Mouse (Mus musculus): Measurements from ENCODE around the gene Arhgef5.

Arhgef5 gene

DNA sequence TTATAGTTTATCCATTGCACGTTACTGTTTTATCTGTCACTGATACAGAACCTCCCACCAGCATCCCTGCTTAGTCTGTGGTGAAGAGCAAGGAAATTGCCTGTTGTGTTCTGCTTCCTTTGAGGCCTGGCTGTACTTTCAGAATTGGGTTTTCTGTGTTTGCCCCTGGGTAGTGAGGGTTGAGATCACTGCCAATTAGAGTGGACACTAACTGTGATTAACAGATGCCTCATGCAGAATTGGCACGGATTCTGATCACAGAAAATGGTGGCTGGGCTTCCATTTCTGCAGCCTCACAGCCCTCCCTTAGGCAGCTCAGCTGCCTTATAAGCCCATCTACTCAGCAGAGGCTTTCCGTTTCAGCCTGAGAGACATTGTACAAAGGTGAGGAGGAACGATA lies 68.1 kb downstream of the Arhgef5 start:
- no peak for DNase-seq (ENCODE audit: low spot score)

DNA sequence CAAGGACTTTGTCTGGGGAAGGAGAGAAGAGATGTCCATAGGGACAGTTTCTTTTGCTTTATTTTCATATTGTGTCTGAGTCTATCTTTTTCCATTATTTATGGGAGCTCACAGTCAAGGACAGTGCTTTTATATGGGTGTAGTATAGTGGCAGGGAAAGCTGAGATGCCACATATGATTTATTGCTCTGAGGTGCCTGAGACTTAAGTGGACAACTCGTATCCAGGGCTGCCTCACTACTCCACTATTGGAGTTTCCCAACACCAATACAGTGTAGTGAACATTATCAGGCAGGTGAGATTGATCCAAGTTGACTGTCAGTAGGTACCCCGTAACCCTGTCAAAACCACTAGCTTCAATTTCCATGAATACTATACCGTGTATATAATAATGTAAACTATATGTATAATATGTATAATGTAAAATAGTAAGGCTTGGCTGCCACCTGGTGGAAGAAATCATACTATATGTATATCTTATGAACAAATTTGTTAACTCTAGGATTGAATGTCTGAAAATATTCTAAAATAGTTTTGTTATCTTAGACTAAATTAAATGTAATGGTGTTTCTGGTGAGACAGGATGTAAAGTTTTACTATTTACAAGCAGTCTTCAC lies 70.3 kb downstream of the Arhgef5 start:
- no peak for DNase-seq (ENCODE audit: low spot score)

DNA sequence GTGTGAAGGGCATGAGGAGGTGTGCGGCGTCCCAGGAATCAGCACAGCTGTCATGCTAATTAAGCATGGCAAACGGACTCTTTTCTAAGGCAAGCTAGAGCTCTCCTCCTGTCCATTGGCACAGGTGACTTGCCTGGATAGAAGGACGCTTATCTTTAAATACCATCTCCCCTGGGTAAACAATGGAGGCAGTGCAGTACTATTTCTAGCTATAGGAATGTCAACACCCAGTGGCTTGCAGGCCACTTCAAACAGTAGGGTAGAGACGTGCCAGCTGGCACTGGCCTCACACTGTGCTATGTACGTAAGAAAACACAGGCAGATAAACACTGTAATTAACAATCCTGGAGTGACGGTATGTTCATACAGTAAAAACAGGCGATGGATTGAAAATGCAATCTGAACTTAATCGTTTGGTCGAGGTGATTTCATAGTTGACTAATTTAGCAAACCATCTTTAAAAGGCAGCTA lies 72.1 kb downstream of the Arhgef5 start:
- no peak for DNase-seq (ENCODE audit: low spot score)

GRCm38 (mm10) chr6:43338804-43339203 lies 73.4 kb downstream of the Arhgef5 start:
- DNase-seq (ENCODE audit: low spot score), result no peak
